13 mouse cellular contexts compared by ENCODE assay signal in the genomic region with DNA sequence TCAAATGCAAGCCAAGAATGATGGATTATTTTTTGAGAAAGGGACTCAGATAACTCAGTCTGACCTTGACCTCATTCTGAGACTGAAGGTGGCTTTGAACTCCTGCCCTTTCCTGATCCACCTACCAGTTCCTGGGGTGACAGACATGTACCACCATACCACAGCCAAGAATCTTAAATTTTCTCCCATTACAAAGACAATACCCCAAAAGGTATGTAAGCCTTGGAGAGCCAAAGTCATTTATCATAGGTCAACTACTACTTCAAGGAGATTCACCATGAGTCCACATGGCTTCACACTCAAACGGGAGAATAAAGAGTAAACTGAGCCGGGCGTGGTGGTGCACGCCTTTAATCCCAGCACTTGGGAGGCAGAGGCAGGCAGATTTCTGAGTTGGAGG.
"Had no signal": no experiment of that assay in that cellular context is flagged by ENCODE, and none has a peak within 500 bp of the region (broad histone marks: within the 10 kb centered on the region; RNA-seq: fewer than 3 reads in every experiment).

No protein-coding gene starts in this region.

- DNase-seq: gastrocnemius, adult 2 months; gastrocnemius, postnatal 10 days; gastrocnemius, postnatal 25 days; heart, adult 18-20 months; heart, postnatal 10 days; heart, postnatal 4 days; kidney, adult 18-20 months; kidney, adult 8-10 months; kidney, postnatal 10 days; kidney, postnatal 25 days; kidney, postnatal 4 days; liver; liver, embryonic 13.5 days had no signal
